Mouse (Mus musculus) monocyte, adult 2 months (primary cell): ENCODE results near the gene Kbtbd3.

Experiments used
- DNase-seq, 2 experiments: peaks; one replicate each; pipeline ENCODE4 v3.0.0; 2022; ENCODE audit warnings: low spot score in 2 of 2, low read depth in 1 of 2

The Kbtbd3 gene

DNA sequence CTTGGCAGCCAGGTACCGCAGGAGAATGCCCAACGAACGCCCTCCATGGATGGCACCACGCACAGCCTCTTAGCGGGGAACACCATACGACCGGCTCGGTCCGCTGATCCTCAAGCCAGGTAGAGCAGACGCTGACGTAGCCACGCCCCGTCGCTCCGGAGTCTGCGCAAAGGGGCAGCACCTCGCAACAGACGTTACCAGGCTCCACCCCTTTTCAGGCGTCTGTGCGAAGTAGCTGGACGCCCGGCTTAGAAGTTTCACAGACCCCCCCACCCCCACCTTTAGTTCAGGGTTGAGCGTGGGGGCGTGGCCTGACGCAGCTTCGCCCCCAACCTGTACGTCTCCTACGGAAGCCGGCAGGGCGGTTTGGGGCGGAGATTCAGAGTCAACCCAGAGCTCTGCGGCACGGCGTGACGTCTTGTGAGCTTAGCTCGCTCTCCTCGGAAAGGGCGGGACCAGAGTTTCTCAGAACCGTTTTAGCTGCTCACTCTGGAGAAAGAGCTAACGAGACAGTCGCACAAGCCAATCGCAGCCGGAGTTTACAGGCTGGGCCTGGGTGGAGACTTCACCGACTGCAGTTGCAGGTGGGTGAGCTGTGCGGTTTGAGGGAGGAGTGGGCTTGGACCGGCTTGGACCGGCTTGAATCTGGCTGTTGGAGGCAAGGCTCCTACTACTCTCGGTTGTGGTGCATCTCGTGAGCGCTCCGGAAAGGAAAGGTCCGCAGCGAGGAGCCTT is at the start of gene Kbtbd3, which contains the start of gene Aasdhppt:
Gene Kbtbd3, plus strand, starts transcription at position 483 of the 735 bp plus-strand sequence.
Gene Aasdhppt, minus strand, starts transcription at position 121 of the 735 bp plus-strand sequence.
- DNase-seq: peak; percentile 94 to 97

DNA sequence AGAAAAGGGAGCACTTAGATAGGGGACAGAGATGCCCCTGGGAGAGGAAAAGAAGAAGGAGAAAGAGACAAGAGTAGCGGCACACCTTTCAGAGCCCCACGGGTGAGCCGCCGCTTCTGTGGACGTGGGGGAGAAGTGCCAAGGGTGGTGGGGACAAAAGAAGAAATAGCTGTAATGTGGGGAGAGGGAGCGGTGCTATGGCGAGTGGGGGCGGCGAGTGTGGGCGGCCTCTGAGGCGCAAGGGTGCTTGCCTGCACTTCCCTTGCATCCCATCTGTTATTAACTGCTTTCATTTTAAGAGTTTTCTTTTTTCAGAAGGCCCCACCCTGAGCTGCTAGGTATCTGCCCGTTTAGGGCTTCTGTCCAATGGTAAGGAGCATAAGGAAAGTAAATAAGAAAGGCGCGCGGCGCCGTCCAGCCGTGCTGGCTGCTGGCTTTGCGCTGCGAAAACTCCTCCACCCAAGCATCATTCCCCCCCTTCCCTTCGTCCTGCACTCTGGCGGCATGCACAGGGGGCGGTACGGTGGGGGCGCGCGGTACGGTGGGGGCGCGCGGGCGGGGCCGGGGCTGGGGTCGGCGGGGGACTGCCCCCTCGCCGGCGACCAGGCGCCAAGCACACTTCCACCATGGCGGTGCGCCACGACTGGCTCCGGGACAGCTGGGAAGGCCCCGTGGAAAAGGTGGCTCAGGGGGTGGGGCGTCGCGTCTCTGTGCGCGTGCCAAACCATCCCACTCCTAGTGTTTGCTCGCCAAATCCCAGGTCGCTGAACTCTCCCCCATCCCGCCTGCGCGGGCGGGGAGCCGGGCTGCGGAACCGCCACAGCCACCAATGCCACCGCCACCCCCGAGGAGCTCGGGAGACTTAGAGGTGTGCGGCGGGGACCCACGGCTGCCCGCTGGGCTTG is 49.5 kb upstream of the Kbtbd3 start:
- DNase-seq: no peak

DNA sequence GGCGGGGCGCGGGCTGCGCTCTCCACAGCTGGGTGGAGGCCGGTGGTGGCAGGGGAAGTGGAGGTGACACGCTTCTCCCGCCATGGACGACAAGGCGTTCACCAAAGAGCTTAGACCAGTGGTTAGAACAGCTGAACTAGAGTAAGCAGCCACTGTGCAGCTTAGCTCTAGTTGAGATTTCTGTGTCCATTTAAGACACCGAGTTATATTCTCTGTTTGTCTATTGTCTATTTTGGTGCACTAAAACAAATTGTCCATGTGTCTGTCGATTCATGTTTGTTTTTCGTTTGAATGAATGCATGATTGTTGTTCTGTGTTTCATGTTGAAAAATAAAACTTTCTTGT is 48.9 kb upstream of the Kbtbd3 start:
- no peak for DNase-seq

DNA sequence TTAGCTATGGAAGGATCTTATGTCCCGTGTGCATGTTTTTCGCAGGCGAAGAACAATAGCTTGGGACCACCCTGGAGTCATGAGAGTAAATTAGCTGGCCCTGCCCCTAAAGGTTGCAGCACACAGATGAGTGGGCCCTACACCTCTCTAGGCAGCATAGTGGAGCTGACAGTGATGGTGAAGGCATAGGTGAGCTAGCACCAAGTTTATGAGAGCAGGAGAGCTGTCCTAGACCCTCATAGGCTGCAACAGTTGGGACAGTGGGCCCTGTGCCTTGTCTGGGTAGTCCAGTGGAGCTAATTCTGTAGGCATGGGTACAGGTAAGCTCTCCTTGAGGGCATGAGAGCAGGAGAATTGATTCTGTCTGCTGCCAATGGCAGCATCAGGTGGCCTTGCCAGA is 42.8 kb upstream of the Kbtbd3 start:
- no peak for DNase-seq

DNA sequence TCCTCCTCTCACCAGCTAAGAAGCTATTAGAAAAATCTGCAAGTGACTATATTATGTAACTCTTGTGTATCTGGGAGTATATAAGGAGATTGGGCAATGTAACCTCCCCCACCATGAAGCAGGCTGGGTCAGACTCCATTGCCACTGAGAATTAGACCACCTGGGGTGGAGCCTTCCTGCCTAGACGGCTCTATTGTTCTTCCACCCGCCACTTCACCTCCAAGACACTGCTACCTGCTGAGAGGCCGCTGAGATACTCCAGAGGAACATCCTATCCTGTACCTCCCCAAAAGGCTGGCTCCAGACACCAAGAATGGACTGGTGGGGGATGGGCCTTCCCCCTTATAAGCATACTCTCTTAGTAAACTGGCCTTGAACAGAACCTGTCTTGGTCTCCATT is 25.8 kb upstream of the Kbtbd3 start:
- DNase-seq: no peak

DNA sequence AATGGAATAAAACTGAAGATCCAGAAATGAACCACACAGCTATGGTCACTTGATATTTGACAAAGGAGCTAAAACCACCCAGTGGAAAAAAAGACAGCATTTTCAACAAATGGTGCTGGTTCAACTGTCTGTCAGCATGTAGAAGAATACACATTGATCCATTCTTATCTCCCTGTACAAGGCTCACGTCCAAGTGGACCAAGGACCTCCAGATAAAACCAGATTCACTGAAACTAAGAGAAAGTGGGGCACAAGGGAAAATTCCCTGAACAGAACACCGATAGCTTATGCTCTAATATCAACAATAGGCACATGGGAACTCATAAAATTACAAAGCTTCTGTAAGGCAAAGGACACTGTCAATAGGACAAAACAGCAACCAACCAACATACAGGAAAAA is 9.2 kb upstream of the Kbtbd3 start:
- DNase-seq: no peak

DNA sequence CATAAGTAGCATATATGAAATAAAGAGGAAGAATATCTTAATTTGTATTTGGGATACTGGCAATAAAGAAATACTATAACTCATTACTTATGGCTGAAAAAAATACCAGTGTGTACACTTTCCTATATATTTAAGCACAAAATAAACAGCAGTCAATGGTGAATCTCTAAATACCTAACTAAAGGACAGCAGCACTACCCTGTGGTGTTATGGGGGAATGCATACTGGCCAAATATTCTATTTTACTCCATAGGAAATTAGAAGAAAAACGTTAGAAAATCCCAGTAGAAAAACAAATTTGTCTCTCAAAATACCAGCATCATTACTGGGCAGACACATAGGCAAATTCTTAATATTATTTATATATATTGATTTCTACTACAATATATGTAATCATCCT is 4.8 kb upstream of the Kbtbd3 start:
- no peak for DNase-seq

DNA sequence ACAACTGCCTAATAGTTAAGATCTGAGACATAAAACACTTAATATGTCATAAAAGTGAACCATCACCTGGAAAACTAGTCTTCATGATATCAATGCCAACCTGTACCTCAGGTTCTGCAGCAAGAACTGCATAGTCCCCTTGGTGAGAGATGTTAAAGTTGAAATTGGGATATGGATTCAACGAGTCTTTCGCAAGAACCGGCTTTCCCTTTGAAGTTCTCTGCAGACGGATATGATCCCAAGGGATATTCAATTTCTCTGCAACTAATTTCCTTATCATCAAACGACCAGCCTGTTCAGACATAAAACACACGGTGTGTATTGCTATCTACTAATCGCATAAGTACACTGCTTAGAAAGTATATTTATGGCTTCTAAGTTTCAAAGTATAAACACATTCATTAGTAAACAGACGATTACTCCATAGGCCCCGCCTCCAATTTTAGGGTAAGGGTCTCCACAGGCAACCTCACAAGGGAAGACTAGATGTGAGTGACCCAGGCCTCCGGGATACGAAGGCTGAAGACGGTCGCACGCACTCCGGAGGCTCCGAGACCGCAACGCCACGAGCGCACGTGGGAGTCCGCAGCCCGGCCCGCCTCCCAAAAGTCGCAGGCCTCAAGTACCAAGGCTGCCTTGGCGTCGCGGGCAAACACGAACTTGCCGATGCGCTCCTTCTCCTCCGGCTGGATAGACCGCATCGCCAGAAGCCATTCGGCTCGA is 844 bp upstream of the Kbtbd3 start:
- no peak for DNase-seq

DNA sequence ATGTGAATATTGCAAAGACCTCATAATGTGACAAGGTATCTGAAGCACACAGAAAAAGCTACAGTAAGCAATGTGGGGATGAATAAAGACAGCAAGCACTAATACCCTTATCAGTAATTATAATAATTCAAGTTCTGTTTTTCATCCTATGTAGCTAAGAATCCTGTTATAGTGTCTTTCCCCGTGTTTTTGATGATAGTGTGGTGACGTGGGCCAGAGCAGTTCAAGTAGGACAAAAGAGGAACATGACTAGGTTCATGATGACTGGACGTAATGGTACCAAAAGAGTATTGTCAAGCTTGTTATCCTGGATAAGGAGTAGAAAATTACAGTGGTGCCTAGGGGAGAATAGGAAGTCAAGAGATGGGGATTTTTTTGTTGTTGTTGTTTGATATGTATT is 1.1 kb downstream of the Kbtbd3 start:
- no peak for DNase-seq

DNA sequence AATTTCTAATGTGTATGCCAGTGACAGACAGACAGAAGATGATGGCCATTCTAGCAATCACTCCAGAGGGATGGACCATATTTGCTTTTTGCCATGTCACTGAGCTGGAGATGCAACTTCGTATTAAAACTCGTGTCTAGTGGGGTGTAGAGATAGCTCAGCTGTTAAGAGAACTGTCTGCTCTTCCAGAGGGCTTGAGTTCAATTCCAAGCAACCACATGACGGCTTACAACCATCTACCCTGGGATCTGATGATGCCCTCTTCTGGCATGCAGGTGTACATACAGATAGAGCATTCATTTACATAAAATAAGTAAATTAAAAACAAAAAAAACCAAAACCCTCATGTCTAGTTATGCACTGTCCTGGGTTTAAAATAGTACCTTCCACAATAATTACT is 1.5 kb downstream of the Kbtbd3 start:
- DNase-seq: no peak

DNA sequence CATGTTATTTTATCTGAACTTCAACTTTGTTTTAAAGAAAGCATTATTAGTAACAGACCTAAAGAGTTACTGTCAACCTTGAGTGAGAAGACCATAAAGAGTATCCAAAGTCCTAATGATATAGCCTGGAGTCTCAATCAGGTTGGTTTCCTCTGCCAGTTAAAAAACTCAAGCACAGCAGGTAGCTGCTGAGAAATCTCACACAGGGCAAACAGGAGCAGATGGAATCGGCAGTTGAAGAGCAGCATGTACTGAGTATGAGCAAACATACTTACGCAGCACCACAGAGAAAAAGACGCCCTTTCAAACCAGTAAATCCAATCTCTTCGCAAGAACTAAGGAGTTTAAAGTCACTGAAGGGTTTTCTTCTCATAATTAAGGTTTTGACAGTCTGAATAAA is 4.3 kb downstream of the Kbtbd3 start:
- no peak for DNase-seq

DNA sequence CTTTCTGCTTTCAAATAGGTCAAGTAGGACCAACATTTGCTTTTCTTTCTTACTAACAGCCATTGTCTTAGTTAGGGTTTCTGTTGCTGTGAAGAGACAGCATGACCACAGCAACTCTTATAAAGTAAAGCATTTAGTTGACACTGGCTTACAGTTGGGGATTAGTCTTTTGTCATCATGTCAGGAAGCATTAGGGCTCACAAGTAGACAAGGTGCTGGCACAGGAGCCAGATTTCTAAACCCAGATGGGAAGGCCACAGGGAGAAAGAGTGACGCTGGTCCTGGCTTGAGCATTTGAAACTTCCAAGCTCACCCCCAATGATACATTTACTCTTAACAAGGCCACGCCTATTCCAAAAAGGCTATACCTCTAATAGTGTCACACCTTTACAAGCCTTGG is 6.1 kb downstream of the Kbtbd3 start:
- DNase-seq: no peak

DNA sequence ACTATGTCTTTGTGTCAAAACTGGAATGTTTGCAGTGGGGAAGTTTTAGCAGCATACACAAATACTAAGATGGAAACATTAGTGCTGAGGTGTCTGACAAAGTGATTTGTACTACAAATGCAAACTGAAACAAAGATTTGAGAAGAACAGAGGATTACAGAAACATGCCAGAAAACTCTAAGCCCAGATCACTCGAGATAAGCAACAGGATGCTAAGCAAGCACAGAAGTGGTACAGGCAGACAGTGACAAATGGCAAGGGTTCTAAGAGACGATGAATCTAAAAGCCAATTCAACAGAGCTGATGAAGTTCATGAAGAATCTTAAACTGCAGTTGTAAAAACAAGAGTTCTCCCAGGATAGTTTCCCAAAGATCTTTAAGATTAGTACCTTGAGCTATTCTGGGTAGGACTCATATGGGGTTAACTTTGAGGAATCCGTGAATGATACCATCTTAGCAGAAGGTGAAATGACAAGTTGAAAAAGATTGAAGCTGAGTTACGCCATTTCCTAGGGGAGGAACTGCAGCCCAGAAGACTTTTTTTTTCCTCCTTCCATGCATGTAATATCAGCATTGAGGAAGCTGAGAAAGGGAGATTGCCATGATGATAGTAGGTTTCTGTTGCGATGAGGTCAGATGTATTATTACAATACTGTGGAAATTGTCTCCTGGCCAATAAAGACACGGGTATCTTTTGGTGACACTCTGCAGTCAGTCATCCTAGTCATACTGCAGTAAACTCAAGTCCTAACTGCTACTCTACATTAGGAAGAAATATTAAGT is 9.5 kb downstream of the Kbtbd3 start:
- DNase-seq: no peak

DNA sequence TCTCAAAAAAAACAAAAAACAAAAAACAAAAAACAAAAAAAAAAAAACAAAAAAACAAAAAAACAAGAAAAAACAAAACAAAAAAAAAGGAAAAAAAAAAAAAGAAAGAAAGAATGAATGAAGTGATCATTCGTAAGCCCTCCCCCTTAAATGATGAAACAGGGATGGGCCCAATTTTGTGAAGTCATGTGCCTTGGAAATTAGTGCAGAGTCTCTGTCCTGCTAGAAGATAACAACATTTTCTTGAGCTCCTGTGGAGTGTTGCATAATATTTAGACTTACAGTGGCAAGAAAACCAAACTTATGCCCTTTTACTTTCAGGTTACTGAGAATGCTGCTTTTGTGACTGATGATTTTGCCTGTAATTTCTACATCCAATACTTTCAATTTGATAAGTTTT is 43.5 kb downstream of the Kbtbd3 start:
- no peak for DNase-seq

DNA sequence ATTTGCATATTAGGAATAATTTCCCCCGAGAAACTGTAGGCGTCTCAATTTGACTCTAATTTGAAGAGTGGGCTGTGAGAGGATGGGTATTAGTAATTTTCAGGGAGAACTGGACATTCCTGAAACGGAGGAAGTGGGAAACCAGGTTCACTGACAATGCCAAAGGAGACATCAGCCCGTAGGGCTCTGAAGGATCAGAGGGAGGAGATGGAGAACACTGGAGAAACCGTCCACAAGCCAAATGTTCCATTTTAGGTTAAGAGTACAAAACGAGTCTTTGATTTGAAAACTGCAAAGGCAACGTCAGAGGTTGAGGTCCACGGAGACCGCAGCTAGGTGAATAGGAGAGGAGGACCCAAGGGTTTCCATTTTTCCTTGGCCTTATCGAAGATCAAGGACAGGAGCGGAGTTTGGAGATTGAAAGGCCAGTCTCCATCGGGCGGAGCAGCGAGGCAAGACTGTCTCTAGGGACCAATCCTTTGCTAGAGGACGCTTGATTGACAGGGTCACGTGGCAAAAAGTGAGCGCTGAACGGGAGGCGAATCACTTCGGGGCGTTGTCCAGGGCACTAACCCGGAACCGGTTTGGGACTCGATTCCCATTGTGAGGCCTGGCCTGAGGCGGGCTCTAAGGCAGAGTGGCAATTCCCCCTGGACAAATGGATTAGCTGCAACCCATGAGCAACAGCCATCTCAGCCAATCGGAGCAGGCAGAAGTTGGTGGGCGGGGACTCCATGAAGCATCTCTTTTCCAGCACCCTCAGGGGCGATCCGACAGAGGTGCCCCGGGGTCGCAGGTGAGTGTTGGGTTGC is 66.4 kb downstream of the Kbtbd3 start, which contains the start of gene Msantd4:
Gene Msantd4, plus strand, starts transcription at position 735 of the 812 bp plus-strand sequence.
- DNase-seq: peak; percentile 91 to 92

DNA sequence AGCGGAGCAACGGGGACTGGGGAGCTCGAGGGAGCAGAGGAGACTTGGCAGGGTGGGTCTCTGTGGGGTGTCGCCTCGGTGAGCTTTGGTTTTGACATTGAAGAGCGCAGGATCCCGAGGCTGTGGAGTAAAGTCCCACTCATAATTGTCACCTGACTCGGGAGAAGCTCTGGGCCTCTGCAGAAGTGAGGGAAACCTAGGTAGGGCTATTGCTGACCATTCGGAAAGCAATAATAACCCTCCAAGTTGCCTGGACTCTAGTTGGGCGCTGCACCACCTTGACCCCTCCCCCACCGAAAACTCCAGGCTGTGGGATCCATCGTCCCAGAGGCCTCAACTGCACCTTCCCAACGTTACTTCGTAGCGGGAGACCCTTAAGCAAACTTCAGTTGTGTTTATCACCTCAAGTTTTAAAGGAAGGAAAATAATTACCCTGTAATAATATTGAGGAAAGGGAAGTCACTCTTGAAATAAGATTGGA is 67.0 kb downstream of the Kbtbd3 start:
- DNase-seq: no peak
